Mouse (Mus musculus) thymus, adult 2 months (tissue): ENCODE measurements around the gene Tbxas1.

ENCODE experiments used
- CTCF ChIP-seq: fragments of 200-500 bp; IDR thresholded peaks from 2 replicates; pipeline ENCODE4 v1.5.1; 2012; ENCODE audit warnings: mild to moderate bottlenecking, control low read depth, low read length, moderate library complexity, borderline replicate concordance; ENCODE audit not compliant: control insufficient read depth, poor library complexity, insufficient read depth; ENCODE audit errors: extremely low read depth
- POLR2A ChIP-seq: fragments of 200-500 bp; IDR thresholded peaks from 2 replicates; pipeline ENCODE4 v1.6.1; 2012; ENCODE audit warnings: mild to moderate bottlenecking, low read length, control low read depth, moderate library complexity; ENCODE audit not compliant: control insufficient read depth, poor library complexity, insufficient read depth; ENCODE audit errors: extremely low read depth

- TF ChIP-seq POLR2A (no peak), CTCF (no peak)
These were observed 149.8 kb downstream of the Tbxas1 start for GRCm38 (mm10) chr6:39025038-39025437.
